Mouse (Mus musculus) midbrain, embryonic 10.5 days (tissue): ENCODE measurements at regions not wholly inside any gene's neighbourhood (a gene's known extent, or its start where the extent isn't known, plus 50 kb on each side); places are given as distances from the start of the nearest gene placed in this dataset.
A peak's percentile ranks its signal among the peaks of the same experiment; 100 is the strongest.

Source experiments
- DNase-seq: peaks from one replicate; pipeline ENCODE4 v3.0.0-alpha.2; 2017; ENCODE audit warnings: low spot score
- H3K27ac ChIP-seq: fragments of 300-500 bp; sonication (generic); replicated peaks from 2 replicates; pipeline ENCODE4 v1.5.1; 2016; ENCODE audit warnings: mild to moderate bottlenecking
- H3K27me3 ChIP-seq: fragments of 300-500 bp; sonication (generic); 2 replicates; pipeline ENCODE4 v1.6.1; 2016; ENCODE audit warnings: low read depth, mild to moderate bottlenecking; ENCODE audit not compliant: poor library complexity, severe bottlenecking
- H3K36me3 ChIP-seq: fragments of 300-500 bp; sonication (generic); 2 replicates; pipeline ENCODE4 v1.6.1; 2016; ENCODE audit warnings: mild to moderate bottlenecking, moderate library complexity
- H3K4me1 ChIP-seq: fragments of 300-500 bp; sonication (generic); 2 replicates; pipeline ENCODE4 v1.6.1; 2016
- H3K4me3 ChIP-seq: fragments of 300-500 bp; sonication (generic); 2 replicates; pipeline ENCODE4 v1.5.1; 2016; ENCODE audit warnings: mild to moderate bottlenecking, moderate library complexity
- H3K9me3 ChIP-seq: fragments of 300-500 bp; sonication (generic); replicated peaks from 2 replicates; pipeline ENCODE4 v1.6.1; 2016; ENCODE audit warnings: mild to moderate bottlenecking
- WGBS: fragments of 180-500 bp; shearing (Covaris S2); methylation state at CpG from one replicate; pipeline ENCODE4 v1.1.7; 2016; 5-methylcytosine and 5-hydroxymethylcytosine counted together

DNA sequence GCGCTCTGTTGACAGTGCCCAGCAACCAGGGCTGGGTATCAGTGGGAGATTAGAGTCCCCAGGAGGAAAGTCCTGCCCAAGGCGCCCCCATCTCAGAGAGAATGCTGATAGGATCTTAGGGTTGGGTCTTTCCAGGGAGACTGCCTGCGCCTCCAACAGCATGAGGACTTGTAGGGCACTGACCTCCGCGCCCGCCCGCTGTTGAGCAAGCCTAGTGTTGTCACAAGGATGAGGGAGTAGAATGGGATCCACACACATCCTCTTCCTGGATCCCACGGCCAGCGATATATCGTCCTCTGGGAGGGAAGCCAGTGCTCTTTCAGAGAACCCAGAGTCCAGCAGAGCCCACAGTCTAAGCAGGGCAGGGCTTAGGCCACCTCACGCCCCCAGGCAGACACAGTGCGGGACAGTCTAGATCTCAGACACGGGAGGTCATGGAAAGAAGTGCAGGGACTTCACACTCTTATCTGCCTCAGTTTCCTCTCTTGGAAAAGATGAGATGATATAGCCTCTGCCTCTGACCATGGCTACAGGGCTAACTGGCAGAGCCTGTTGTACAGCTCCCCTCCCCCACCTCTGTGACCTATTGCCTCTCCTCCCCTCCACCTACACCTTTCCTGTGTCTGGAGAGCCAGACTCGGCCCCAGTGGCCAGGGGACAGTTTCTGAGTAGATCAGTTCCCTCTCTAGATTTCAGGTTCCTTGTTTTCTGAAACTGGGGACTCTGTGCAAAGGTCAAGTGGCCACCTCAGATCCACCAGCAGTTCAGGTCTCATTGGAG lies 52.0 kb upstream of the Dusp5 start:
- H3K27ac ChIP-seq, result no peak overlapping the region
- H3K36me3 ChIP-seq, result no peaks in the 10 kb centered on the region
- 81% methylated on average over 14 of the region's 14 CpGs for WGBS
- no peaks in the 10 kb centered on the region for H3K27me3 ChIP-seq
- no peak for DNase-seq
- 0 out of 2 replicates have a peak, but pooled peaks cover 2% of the 10 kb centered on the region for H3K4me1 ChIP-seq
- H3K4me3 ChIP-seq, result no peak overlapping the region
- H3K9me3 ChIP-seq, result no peaks in the 10 kb centered on the region

DNA sequence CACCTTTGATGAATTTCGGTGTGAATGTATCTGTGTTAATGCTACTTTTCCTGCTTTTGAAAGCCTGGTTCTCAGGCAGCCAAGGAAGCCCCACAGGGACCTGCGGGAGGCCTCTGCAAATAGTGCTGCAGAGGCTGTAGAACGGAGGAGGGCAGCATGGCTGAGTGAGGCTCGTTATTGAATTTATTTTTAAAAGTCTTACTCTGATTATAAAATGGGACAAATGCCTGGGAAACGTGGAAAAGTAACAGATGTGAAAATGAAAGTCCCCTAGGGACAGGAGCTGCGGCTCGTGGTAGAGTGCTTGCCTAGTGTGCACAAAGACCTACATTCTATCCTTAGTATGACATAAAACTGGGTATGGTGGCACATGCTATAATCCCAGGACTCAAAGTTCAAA lies 59.7 kb upstream of the Dusp5 start:
- Histone ChIP-seq H3K36me3 (no peaks in the 10 kb centered on the region), H3K27me3 (no peaks in the 10 kb centered on the region), H3K4me3 (no peak overlapping the region), H3K9me3 (no peaks in the 10 kb centered on the region), H3K27ac (no peak overlapping the region), H3K4me1 (no peaks in the 10 kb centered on the region)
- 67% methylated on average over 7 of the region's 7 CpGs for WGBS
- no peak for DNase-seq

DNA sequence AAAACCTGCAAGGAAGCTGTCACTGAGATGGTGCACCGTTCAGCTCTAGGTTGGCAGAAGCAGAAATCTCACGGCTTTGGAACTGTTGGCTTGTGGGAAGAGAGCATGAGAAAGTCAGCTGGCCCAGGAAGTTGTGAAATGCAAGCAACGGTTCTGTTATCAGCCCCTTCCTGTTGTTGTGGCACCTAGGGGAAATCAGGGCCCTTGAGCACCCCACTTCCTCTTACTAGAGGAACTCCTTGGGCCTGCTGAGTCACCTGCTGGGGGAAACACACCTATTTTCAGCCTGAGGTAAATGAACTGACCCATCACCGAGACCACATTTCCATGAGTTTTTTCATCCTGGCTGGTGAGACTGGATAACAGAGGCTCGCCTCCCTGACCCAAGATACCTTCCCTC lies 64.2 kb upstream of the Dusp5 start:
- Histone ChIP-seq H3K4me3 (no peak overlapping the region), H3K9me3 (no peaks in the 10 kb centered on the region), H3K27ac (no peak overlapping the region), H3K36me3 (no peaks in the 10 kb centered on the region), H3K4me1 (peaks cover 15% of the 10 kb centered on the region), H3K27me3 (peaks cover 14% of the 10 kb centered on the region)
- DNase-seq, result no peak
- WGBS, result 79% methylated on average over 5 of the region's 5 CpGs

DNA sequence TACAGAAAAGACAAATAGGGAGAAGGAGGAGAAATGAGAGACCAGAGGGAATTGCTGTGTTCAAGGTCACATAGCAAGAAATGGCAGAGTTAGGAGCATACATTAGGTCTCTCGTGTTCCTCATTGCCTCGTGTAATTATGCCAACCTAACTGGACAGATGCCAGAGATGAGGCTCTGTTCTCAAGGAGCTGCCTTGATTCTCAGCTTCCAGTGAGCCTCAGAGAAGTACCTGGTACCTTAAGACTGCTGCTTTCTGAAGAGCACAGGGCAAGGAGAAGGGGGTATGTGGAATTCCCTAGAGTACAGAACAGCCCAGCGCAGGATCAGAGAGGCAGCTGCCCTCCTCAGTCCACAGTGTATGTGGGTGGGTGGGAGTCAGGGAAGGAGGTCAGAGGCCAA lies 64.8 kb upstream of the Dusp5 start:
- Histone ChIP-seq H3K4me1 (peaks cover 20% of the 10 kb centered on the region), H3K36me3 (no peaks in the 10 kb centered on the region), H3K9me3 (no peaks in the 10 kb centered on the region), H3K27me3 (peaks cover 20% of the 10 kb centered on the region), H3K27ac (no peak overlapping the region), H3K4me3 (no peak overlapping the region)
- WGBS, result 93% methylated on average over 3 of the region's 3 CpGs
- DNase-seq, result no peak

DNA sequence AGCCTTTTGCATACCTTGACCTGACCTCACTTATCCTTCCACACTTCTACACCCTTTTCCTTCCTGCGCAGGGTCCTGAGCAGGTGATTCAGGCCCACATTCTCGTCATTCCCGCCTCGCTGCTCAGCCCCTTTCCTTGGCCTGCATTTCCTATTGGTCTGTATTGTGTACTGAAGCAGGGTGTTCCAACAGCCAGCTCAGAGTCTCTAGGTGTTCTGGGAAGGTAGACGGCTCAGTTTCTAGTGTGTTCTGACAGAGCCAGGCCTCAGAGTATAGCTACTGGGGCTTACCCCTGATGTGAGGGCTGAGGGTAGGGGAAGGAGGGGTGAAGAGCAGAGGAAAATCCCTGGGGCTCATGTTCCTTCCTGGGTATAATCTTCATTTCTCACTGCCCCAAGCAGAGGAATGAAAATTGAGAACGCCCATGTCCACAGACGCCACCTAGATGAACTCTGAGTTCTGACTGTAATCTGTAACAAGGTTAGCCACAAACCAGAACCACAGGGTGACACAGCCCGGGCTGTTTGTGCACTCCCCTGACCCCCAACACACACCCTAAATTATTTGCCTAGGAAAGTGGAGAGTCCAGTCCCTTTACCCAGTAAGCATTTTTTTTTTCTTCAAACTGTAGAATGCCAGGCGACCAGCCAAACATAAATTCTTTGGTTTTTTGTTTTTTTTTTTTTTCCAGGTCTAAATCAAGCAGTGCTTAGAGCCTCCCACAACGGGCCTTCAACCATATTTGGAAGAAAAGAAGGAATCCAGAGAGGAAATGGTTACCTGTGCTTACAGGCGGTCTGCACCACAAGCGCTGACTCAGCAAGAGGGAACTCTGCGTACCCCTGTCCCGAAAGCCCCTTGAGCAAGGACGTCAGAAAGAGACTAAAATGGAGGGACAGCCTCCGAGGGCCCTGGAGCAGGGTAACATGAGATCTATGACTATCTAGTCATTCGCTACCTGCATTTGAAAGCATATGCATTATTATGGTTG lies 67.6 kb upstream of the Dusp5 start:
- H3K9me3 ChIP-seq, result no peaks in the 10 kb centered on the region
- H3K27me3 ChIP-seq, result peaks cover 37% of the 10 kb centered on the region
- H3K4me3 ChIP-seq, result peak overlapping the region; percentile 44
- 66% methylated on average over 17 of the region's 17 CpGs for WGBS
- H3K4me1 ChIP-seq, result peaks cover 30% of the 10 kb centered on the region
- no peaks in the 10 kb centered on the region for H3K36me3 ChIP-seq
- no peak for DNase-seq
- H3K27ac ChIP-seq, result no peak overlapping the region

DNA sequence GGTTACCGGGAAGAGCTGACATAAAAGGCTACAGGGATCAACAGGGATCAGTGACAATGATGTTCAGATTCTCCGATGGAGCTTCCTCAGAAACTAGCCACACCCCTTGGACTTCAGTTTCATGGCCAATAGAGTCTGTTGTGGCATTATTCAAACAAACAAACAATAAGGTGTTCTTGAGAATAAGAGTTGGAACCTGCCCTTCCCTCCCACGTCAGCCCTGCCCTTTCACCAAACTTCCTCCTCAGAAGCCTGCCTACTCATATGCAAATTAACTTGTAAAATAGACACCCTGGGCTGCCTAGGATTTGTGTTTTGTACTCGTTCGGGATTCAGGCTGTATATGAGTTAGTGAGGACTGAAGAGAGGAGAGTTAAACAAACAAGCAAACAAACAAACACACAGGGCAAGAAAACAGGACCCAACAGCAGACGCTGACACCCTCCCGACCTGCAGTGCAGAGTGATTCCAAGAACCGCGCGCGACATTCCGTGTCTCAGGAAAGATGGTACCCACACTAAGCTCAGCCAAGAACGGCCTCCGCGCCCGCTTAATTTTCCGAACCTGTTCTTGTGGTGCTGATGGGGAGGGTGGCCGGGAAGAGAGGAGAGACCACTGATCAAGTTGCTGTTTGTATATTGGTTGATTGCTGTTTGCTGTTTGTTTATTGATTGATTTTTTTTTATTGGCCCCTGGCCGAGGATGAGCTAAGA lies 68.4 kb upstream of the Dusp5 start:
- H3K27me3 ChIP-seq, result peaks cover 37% of the 10 kb centered on the region
- no peaks in the 10 kb centered on the region for H3K36me3 ChIP-seq
- 5% methylated on average over 19 of the region's 19 CpGs for WGBS
- peaks cover 30% of the 10 kb centered on the region for H3K4me1 ChIP-seq
- DNase-seq, result peak; percentile 30
- H3K27ac ChIP-seq, result peak overlapping the region; percentile 46
- peak overlapping the region; percentile 44 for H3K4me3 ChIP-seq
- no peaks in the 10 kb centered on the region for H3K9me3 ChIP-seq

DNA sequence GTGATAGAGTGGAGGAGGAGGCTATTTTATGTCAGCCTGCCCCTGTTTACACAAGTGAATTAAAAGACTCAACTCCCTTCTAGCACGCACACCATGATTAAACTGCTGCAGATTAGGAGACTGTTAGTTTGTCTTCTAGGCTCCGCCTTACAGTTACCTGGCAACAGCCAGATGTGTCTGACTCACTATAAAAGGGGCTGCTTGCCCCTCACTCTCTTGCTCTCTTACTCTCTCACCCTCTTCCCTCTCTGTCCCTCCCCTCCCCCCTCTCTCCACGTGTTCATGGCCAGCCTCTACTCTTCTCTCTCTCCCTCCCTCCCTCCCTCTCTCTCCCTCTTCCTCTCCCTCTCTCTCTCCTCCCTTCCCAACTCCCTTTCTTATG lies 69.0 kb upstream of the Smndc1 start:
- DNase-seq, result peak; percentile 36
- H3K27ac ChIP-seq, result peak overlapping the region; percentile 15; the same call in 1 of the 2 replicates
- H3K4me1 ChIP-seq, result peaks cover 30% of the 10 kb centered on the region
- H3K9me3 ChIP-seq, result no peaks in the 10 kb centered on the region
- H3K27me3 ChIP-seq, result peaks cover 37% of the 10 kb centered on the region
- WGBS, result 17% methylated on average over 3 of the region's 3 CpGs
- no peaks in the 10 kb centered on the region for H3K36me3 ChIP-seq
- no peak overlapping the region for H3K4me3 ChIP-seq

DNA sequence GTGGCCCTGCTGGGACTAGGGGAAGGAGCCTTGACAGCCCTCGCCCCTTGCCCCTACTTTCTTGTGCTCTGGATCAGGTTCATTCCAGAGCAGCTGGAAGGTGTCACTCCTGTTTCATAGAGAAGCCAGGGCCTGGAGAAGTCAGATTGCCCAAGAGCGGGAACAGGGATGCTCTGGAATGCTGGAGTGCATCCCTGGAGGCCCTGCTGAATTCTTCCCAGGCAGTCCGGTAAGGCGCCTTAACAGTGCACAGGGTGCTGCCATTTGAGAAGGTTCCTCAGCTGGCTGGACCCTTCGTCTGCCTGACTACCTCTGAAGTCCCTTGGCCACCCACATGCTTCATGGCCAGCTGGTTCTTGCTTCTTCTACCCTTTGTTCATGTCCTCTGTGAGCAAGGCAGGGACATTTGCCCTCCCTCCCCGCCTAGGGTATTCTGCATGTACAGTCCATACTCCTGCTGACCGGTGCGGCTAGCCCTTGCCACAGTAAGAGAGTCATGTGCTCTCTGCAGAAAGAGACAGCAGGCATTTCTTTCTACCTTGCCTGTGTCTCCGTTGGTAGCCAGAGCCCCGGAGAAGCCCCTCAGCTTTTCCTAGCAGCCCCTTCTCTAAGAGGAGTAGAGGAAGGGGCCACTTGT lies 68.5 kb upstream of the Smndc1 start:
- Histone ChIP-seq H3K9me3 (no peaks in the 10 kb centered on the region), H3K36me3 (no peaks in the 10 kb centered on the region), H3K27me3 (peaks cover 37% of the 10 kb centered on the region), H3K4me1 (peaks cover 34% of the 10 kb centered on the region), H3K4me3 (no peak overlapping the region), H3K27ac (peak overlapping the region; percentile 15; the same call in 1 of the 2 replicates)
- 41% methylated on average over 10 of the region's 10 CpGs for WGBS
- DNase-seq, result peak; percentile 28

DNA sequence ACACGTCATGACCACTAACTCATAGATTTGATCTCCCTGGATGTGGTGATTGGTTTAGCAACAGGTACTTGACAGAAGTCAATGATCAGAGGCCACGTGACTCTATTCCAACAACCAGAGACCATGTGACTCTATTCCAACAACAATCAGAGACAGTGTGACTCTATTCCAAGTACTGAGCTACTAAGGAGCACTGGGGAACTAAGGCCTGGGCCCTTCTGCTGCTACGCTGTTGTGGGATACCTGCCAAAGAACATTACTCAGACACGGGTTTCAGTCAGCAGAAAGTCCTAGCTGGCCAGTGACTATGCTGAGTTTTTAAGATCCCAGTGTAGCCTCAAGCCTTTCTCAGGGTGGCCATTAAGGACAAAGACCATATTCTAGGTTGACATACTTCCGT lies 66.3 kb upstream of the Smndc1 start:
- 92% methylated on average over 5 of the region's 5 CpGs for WGBS
- peaks cover 50% of the 10 kb centered on the region for H3K4me1 ChIP-seq
- H3K27me3 ChIP-seq, result peaks cover 37% of the 10 kb centered on the region
- no peaks in the 10 kb centered on the region for H3K9me3 ChIP-seq
- no peak overlapping the region for H3K27ac ChIP-seq
- DNase-seq, result no peak
- H3K36me3 ChIP-seq, result no peaks in the 10 kb centered on the region
- H3K4me3 ChIP-seq, result no peak overlapping the region

DNA sequence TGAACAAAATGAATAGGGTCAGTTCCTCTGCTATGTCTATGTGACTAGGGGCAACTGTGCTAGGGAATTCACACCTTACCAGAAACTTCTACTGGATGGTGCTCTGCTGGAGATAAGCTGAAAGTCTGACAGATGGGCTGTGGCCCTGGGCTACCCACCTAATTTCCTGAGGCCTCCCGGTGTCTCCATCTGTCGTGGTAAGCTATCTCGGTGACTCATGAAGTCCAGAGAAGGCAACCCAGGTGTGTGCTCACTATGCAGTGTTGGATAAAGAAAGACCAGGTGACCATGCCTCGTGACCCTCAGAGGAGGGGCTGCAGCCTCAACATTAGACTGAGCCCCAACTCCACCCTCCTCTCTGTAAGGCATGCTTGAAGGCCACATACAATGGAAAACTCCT lies 64.2 kb upstream of the Smndc1 start:
- Histone ChIP-seq H3K36me3 (no peaks in the 10 kb centered on the region), H3K4me3 (no peak overlapping the region), H3K27me3 (peaks cover 22% of the 10 kb centered on the region), H3K9me3 (no peaks in the 10 kb centered on the region), H3K27ac (no peak overlapping the region), H3K4me1 (peaks cover 35% of the 10 kb centered on the region)
- WGBS, result 98% methylated on average over 4 of the region's 4 CpGs
- DNase-seq, result no peak

DNA sequence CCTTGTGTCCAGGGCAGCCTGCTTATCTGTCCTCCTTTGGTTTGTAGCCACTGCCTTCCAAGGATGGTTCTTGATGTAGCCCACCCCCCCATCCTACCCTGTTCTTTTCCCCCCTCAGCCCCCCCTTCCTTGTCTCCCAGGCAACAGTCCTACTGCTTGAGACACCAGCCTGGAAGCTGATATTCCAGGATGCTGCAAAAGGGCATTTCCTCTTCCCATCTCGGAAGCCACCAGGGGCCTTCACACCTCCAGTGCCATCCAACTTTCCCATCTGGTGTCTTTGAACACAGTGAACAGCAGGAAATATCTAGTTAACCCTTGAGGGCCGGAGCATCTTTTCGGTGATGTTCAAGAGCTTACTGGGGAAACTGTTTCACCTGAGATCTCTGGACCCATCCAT lies 63.7 kb upstream of the Smndc1 start:
- peaks cover 29% of the 10 kb centered on the region for H3K4me1 ChIP-seq

DNA sequence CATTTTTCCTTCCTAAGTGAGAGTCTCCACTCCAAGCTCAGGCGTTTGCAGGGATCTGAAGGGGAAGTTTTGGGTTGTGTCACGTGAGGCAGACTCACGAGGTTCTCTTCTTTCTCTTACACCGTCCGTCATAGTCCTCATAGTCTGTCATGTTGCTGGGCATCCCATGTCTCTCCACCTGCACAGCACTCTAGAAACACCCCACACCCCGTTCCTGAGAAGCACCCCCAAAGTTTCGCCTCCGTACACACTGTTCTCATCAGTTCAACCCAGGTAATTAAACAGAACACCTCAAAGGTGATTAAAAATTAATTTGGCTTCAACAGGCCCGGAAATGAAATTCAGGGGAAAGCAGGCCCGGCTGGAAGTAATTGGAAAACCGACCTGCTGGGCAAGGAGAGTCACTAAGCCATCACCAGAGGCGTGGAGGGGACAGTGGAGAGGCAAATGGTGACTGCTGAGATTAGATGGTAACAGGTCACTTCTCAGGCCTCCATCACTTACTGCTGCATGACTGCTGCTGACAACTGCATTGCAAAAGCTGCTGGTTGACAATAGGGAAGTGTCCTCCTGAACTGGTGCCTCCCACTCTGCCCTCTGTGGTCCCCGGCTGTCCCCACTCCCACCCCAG lies 63.1 kb upstream of the Smndc1 start:
- Histone ChIP-seq H3K4me1 (peaks cover 23% of the 10 kb centered on the region), H3K9me3 (no peaks in the 10 kb centered on the region)

More for the DNA sequence above, 63.7 kb upstream of the Smndc1 start:
- Histone ChIP-seq H3K36me3 (no peaks in the 10 kb centered on the region), H3K4me3 (no peak overlapping the region), H3K9me3 (no peaks in the 10 kb centered on the region), H3K27ac (0 out of 2 replicates have a peak overlapping the region, but pooled peaks have one; percentile 9), H3K27me3 (peaks cover 17% of the 10 kb centered on the region)
- 78% methylated on average over 3 of the region's 3 CpGs for WGBS
- no peak for DNase-seq

More for the DNA sequence above, 63.1 kb upstream of the Smndc1 start:
- Histone ChIP-seq H3K36me3 (no peaks in the 10 kb centered on the region), H3K4me3 (no peak overlapping the region), H3K27me3 (peaks cover 10% of the 10 kb centered on the region), H3K27ac (0 out of 2 replicates have a peak overlapping the region, but pooled peaks have one; percentile 9)
- no peak for DNase-seq
- WGBS, result 71% methylated on average over 13 of the region's 13 CpGs
